Mouse (Mus musculus): Measurements from ENCODE around the gene Wdr91. TPM values are rescaled to one million over a fixed set of nuclear protein-coding genes. Genes with fewer than 3 reads are reported as not detected.

Gene Wdr91
- polyA plus RNA-seq, 1 experiment from 2014 or later, result 14.8 TPM

DNA sequence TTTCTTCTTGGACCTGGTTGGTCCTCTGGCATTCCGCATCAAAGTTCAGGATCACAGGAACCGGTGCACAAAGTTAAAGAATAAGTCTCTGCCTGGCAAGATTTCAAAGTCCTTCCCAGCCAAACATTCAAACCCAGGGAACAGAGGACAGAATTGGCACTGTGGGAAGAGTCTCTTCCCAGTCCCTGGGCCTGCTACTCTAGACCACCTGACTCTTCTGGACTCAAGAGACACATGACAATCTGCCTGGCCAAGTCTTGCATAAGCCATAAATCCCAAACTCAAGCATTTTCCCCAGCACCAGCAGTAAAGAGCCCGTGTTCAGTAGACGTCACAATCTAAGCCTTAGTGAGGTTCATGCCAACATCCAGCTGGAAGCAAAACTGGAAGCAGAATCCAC is 4.0 kb downstream of the Wdr91 start:
- no peak overlapping the region for H3K4me2 ChIP-seq (ENCODE audit: low read length)
- 86% methylated on average over 4 of the region's 4 CpGs for WGBS
- H3K27me3 ChIP-seq (replicated peaks; ENCODE audit: control insufficient read depth, insufficient read depth, low read length), result no peaks in the 10 kb centered on the region
- H3K27ac ChIP-seq (ENCODE audit: low read depth, low read length), result no peak overlapping the region
- no peaks in the 10 kb centered on the region for H3K9me3 ChIP-seq (ENCODE audit: control insufficient read depth, low read length)
- no peak overlapping the region for H3K9ac ChIP-seq (ENCODE audit: low read depth, low read length)
- H3K4me3 ChIP-seq (ENCODE audit: low read length), result no peak overlapping the region
- H3K36me3 ChIP-seq (ENCODE audit: control insufficient read depth, insufficient read depth, low read length), result peaks cover 17% of the 10 kb centered on the region; the same call in 1 of the 2 replicates
- no peak for ATAC-seq
- H3K4me1 ChIP-seq (ENCODE audit: control insufficient read depth, insufficient read depth, low read depth, low read length), result peaks cover 13% of the 10 kb centered on the region

DNA sequence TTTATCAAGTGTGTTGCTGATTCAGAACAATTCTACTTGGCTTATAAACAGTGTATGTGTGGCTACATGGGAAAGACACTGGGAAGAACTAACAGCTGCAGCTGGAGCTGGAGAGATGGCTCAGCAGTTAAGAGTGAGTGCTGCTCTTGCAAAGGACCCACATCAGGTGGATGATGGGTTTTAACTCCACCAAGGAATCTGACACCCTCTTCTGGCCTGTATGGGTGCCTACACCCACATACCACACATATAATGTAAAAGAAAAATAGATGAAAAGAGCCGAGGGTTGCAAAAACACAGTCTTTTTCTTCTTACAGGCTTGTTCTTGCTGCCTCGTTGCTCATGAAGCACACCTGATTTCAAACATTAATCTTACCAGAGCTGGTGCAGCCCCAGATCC is 4.6 kb downstream of the Wdr91 start:
- WGBS, result 86% methylated on average over 2 of the region's 2 CpGs
- peaks cover 17% of the 10 kb centered on the region; the same call in 1 of the 2 replicates for H3K36me3 ChIP-seq (ENCODE audit: control insufficient read depth, insufficient read depth, low read length)

DNA sequence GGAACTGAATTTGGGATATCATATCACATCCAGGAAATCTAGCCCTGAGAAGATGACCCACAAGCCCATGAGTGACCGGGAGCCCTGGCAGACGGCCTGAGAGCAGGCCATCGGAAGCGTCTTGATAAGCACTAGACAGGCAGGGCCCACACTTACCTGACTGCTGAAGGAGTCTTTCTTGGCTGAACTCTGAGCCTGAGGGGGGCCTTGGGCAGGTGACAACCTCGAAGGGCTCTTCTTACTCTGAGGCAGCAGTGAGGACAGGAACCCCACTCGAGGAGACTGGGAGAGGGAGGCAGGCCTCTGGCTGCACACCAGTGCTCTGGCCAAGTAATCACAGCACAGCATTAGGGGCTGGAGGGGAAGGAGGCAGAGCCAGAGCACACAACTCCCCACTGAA is 6.3 kb downstream of the Wdr91 start:
- H3K4me1 ChIP-seq (ENCODE audit: control insufficient read depth, insufficient read depth, low read depth, low read length), result peaks cover 7% of the 10 kb centered on the region
- WGBS, result 95% methylated on average over 6 of the region's 6 CpGs
- no peak overlapping the region for H3K4me2 ChIP-seq (ENCODE audit: low read length)
- no peaks in the 10 kb centered on the region for H3K9me3 ChIP-seq (ENCODE audit: control insufficient read depth, low read length)
- no peak overlapping the region for H3K9ac ChIP-seq (ENCODE audit: low read depth, low read length)
- H3K27me3 ChIP-seq (replicated peaks; ENCODE audit: control insufficient read depth, insufficient read depth, low read length), result no peaks in the 10 kb centered on the region
- H3K4me3 ChIP-seq (ENCODE audit: low read length), result no peak overlapping the region
- no peak for ATAC-seq
- peaks cover 17% of the 10 kb centered on the region; the same call in 1 of the 2 replicates for H3K36me3 ChIP-seq (ENCODE audit: control insufficient read depth, insufficient read depth, low read length)
- H3K27ac ChIP-seq (ENCODE audit: low read depth, low read length), result no peak overlapping the region

More for the DNA sequence above, 4.6 kb downstream of the Wdr91 start:
- peaks cover 13% of the 10 kb centered on the region for H3K4me1 ChIP-seq (ENCODE audit: control insufficient read depth, insufficient read depth, low read depth, low read length)
- no peak overlapping the region for H3K9ac ChIP-seq (ENCODE audit: low read depth, low read length)
- no peak overlapping the region for H3K4me3 ChIP-seq (ENCODE audit: low read length)
- ATAC-seq, result no peak
- H3K27me3 ChIP-seq (replicated peaks; ENCODE audit: control insufficient read depth, insufficient read depth, low read length), result no peaks in the 10 kb centered on the region
- H3K4me2 ChIP-seq (ENCODE audit: low read length), result no peak overlapping the region
- H3K9me3 ChIP-seq (ENCODE audit: control insufficient read depth, low read length), result no peaks in the 10 kb centered on the region
- no peak overlapping the region for H3K27ac ChIP-seq (ENCODE audit: low read depth, low read length)

DNA sequence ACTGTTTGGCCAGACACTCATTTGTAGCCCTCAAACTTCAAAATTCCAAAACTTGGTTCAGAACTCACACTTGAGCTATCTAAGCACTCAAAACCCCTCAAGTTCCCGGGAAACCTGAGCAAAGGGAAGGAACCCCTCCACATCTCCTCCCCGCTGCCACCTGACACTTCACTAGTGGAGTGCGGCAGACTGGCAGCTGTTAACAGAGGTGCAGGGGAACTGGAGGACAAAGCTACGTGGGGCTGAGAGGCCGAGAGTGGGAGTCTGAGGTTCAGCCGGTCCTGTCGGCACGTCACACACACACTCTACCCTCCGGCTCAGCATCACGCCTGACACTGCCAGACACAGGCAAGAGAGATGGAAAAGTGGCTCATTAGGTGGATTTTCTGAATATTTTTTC is 6.8 kb downstream of the Wdr91 start:
- Histone ChIP-seq H3K4me1 (ENCODE audit: control insufficient read depth, insufficient read depth, low read depth, low read length) (peaks cover 3% of the 10 kb centered on the region; the same call in 1 of the 2 replicates), H3K4me2 (ENCODE audit: low read length) (no peak overlapping the region), H3K27ac (ENCODE audit: low read depth, low read length) (no peak overlapping the region), H3K9ac (ENCODE audit: low read depth, low read length) (no peak overlapping the region), H3K9me3 (ENCODE audit: control insufficient read depth, low read length) (no peaks in the 10 kb centered on the region), H3K27me3 (replicated peaks; ENCODE audit: control insufficient read depth, insufficient read depth, low read length) (no peaks in the 10 kb centered on the region), H3K36me3 (ENCODE audit: control insufficient read depth, insufficient read depth, low read length) (peaks cover 17% of the 10 kb centered on the region; the same call in 1 of the 2 replicates), H3K4me3 (ENCODE audit: low read length) (no peak overlapping the region)
- ATAC-seq, result no peak
- 90% methylated on average over 10 of the region's 10 CpGs for WGBS

DNA sequence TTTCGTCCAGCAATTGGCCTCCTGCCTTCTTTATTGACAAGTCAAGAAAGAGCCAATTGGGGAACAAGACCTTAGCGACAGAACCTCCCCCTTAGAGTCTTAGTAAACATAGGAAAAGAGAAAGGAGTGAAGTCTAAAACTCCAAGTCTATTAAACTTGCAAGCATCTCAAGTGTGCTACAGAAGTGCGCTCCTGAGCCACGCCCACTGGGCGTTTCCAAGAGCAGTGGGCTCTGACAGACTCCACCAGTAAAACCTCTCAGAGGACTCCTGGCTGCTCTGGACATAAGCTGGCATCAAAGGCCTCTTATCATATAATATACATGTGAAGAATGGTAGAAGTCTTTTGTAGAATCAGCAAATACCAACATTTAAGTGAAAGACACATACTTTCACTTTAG is 7.2 kb downstream of the Wdr91 start:
- 92% methylated on average over 5 of the region's 5 CpGs for WGBS
- Histone ChIP-seq H3K36me3 (ENCODE audit: control insufficient read depth, insufficient read depth, low read length) (peaks cover 17% of the 10 kb centered on the region; the same call in 1 of the 2 replicates), H3K9ac (ENCODE audit: low read depth, low read length) (no peak overlapping the region)

DNA sequence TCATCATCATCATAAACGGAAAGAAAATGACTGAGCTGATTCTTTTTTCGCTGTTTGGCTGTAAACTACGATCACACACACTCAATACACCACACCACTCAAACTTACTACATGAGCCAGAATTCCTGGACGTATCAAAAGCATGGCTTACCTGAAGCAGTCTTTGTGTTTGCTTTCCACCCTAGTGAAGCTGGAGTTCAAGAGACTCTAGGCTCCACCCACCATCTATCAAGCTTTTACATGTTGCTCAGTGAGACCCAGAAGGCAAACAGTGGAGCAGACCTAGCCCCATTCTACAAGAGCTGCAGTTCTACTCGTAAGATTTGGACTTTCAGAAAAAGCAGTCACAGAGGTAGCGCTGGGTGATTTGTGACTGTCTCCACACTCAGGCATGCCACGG is 8.1 kb downstream of the Wdr91 start:
- Histone ChIP-seq H3K4me1 (ENCODE audit: control insufficient read depth, insufficient read depth, low read depth, low read length) (peaks cover 3% of the 10 kb centered on the region; the same call in 1 of the 2 replicates), H3K9me3 (ENCODE audit: control insufficient read depth, low read length) (no peaks in the 10 kb centered on the region), H3K27me3 (replicated peaks; ENCODE audit: control insufficient read depth, insufficient read depth, low read length) (no peaks in the 10 kb centered on the region), H3K4me3 (ENCODE audit: low read length) (no peak overlapping the region), H3K9ac (ENCODE audit: low read depth, low read length) (no peak overlapping the region), H3K27ac (ENCODE audit: low read depth, low read length) (no peak overlapping the region), H3K4me2 (ENCODE audit: low read length) (no peak overlapping the region), H3K36me3 (ENCODE audit: control insufficient read depth, insufficient read depth, low read length) (peaks cover 19% of the 10 kb centered on the region; the same call in 1 of the 2 replicates)
- ATAC-seq, result no peak
- WGBS, result 85% methylated on average over 7 of the region's 7 CpGs

More for the DNA sequence above, 7.2 kb downstream of the Wdr91 start:
- ATAC-seq, result no peak
- Histone ChIP-seq H3K4me2 (ENCODE audit: low read length) (no peak overlapping the region), H3K27ac (ENCODE audit: low read depth, low read length) (no peak overlapping the region), H3K27me3 (replicated peaks; ENCODE audit: control insufficient read depth, insufficient read depth, low read length) (no peaks in the 10 kb centered on the region), H3K9me3 (ENCODE audit: control insufficient read depth, low read length) (no peaks in the 10 kb centered on the region), H3K4me3 (ENCODE audit: low read length) (no peak overlapping the region), H3K4me1 (ENCODE audit: control insufficient read depth, insufficient read depth, low read depth, low read length) (peaks cover 3% of the 10 kb centered on the region; the same call in 1 of the 2 replicates)

DNA sequence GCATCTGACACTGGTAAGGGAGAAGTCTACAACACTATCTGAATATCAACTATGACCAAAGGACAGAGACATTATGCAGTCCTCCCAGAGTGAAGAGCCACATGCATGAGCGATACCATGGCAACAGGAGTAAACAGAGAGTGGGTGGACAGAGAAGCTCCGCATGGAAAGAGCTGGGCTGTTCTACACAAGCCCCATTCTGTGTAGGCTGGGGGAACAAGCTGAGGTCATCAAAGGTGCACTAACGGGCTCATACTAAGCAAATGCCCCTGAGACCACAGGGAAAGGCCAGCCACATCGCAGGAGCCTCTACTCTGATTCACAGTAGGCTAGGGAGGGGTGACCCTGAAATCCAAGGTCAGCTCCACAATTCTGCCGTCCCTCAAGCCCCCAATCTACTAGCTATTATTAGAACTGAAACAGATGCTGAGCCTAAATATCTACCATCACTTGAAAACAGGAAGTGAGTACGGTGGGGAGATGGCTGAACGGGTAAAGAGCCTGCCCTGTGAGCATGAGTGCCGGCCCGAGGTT is 8.7 kb downstream of the Wdr91 start:
- ATAC-seq, result no peak
- H3K9me3 ChIP-seq (ENCODE audit: control insufficient read depth, low read length), result no peaks in the 10 kb centered on the region
- no peaks in the 10 kb centered on the region for H3K27me3 ChIP-seq (replicated peaks; ENCODE audit: control insufficient read depth, insufficient read depth, low read length)
- H3K9ac ChIP-seq (ENCODE audit: low read depth, low read length), result no peak overlapping the region
- H3K4me1 ChIP-seq (ENCODE audit: control insufficient read depth, insufficient read depth, low read depth, low read length), result peaks cover 3% of the 10 kb centered on the region; the same call in 1 of the 2 replicates
- H3K4me3 ChIP-seq (ENCODE audit: low read length), result no peak overlapping the region
- no peak overlapping the region for H3K27ac ChIP-seq (ENCODE audit: low read depth, low read length)
- peaks cover 17% of the 10 kb centered on the region; the same call in 1 of the 2 replicates for H3K36me3 ChIP-seq (ENCODE audit: control insufficient read depth, insufficient read depth, low read length)
- H3K4me2 ChIP-seq (ENCODE audit: low read length), result no peak overlapping the region
- WGBS, result 64% methylated on average over 9 of the region's 9 CpGs

DNA sequence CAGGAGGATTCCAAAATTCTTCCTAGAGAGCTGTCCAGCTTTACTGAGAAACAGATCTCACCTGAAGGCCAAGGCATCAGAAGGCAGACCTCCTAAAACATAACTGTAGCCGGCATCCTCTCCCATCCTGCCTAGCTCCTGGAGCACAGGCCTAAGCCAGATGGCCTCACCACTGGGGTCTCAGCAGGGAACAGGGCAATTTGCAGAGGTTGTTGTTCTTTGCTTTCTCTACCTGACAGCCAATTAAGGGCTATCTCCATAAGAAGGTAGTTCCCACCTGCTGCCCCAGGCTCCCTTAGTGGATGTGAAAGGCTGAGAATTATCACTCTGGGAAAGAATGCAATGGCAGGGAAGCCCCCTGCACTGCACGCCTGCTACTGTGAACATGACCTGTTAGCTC is 9.7 kb downstream of the Wdr91 start:
- H3K27ac ChIP-seq (ENCODE audit: low read depth, low read length), result no peak overlapping the region
- no peaks in the 10 kb centered on the region for H3K9me3 ChIP-seq (ENCODE audit: control insufficient read depth, low read length)
- ATAC-seq, result no peak
- peaks cover 3% of the 10 kb centered on the region; the same call in 1 of the 2 replicates for H3K4me1 ChIP-seq (ENCODE audit: control insufficient read depth, insufficient read depth, low read depth, low read length)
- no peak overlapping the region for H3K4me3 ChIP-seq (ENCODE audit: low read length)
- peaks cover 16% of the 10 kb centered on the region for H3K36me3 ChIP-seq (ENCODE audit: control insufficient read depth, insufficient read depth, low read length)
- no peaks in the 10 kb centered on the region for H3K27me3 ChIP-seq (replicated peaks; ENCODE audit: control insufficient read depth, insufficient read depth, low read length)
- 69% methylated on average over 2 of the region's 2 CpGs for WGBS
- H3K4me2 ChIP-seq (ENCODE audit: low read length), result no peak overlapping the region
- H3K9ac ChIP-seq (ENCODE audit: low read depth, low read length), result no peak overlapping the region

DNA sequence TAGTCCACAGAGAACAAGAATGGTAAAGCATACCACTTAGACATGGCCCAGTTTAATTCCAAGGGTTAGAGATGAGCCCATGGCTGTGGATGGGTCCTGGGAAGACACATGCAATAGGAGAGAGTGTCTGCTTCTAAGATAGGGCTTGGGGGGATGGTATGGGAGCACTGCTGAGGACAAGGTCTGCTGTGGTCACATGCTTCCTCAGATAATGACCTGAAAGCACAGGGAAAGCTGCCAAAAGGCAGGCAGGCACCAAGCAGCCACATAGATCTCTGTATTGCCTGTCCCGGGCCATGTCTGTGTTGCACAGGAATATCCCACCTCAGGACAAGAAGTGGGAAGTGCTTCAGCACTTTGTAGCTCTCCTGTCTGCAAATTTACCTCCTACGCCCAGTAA is 11.5 kb downstream of the Wdr91 start:
- Histone ChIP-seq H3K9me3 (ENCODE audit: control insufficient read depth, low read length) (no peaks in the 10 kb centered on the region), H3K4me2 (ENCODE audit: low read length) (no peak overlapping the region), H3K9ac (ENCODE audit: low read depth, low read length) (no peak overlapping the region), H3K36me3 (ENCODE audit: control insufficient read depth, insufficient read depth, low read length) (peaks cover 28% of the 10 kb centered on the region), H3K4me3 (ENCODE audit: low read length) (no peak overlapping the region), H3K27ac (ENCODE audit: low read depth, low read length) (no peak overlapping the region), H3K27me3 (replicated peaks; ENCODE audit: control insufficient read depth, insufficient read depth, low read length) (no peaks in the 10 kb centered on the region), H3K4me1 (ENCODE audit: control insufficient read depth, insufficient read depth, low read depth, low read length) (peaks cover 3% of the 10 kb centered on the region; the same call in 1 of the 2 replicates)
- no peak for ATAC-seq
- 92% methylated on average over 2 of the region's 2 CpGs for WGBS
